Mouse (Mus musculus): ENCODE measurements around the gene Msmb. TPM values are rescaled to one million over a fixed set of nuclear protein-coding genes. Genes with fewer than 3 reads are reported as not detected.

The Msmb gene
- polyA plus RNA-seq, 1 experiment from 2014 or later, result not detected

- Histone ChIP-seq H3K36me3 (no peaks in the 10 kb centered on the region), H3K4me3 (replicated peaks) (no peak overlapping the region), H3K27me3 (no peaks in the 10 kb centered on the region), H3K4me1 (replicated peaks) (no peaks in the 10 kb centered on the region), H3K9ac (replicated peaks) (no peak overlapping the region), H3K9me3 (peaks cover 7% of the 10 kb centered on the region; the same call in 1 of the 2 replicates), H3K27ac (no peak overlapping the region), H3K4me2 (no peak overlapping the region)
- ATAC-seq (ENCODE audit: insufficient number of reproducible peaks, insufficient read depth, low FRiP score, low TSS enrichment, low read depth), result no peak
- 61% methylated on average over 7 of the region's 7 CpGs for WGBS
Observed at GRCm38 (mm10) chr14:32145809-32146511, 4.1 kb downstream of the Msmb start.

- Histone ChIP-seq H3K4me3 (replicated peaks) (no peak overlapping the region), H3K27me3 (no peaks in the 10 kb centered on the region), H3K4me1 (replicated peaks) (no peaks in the 10 kb centered on the region), H3K9ac (replicated peaks) (no peak overlapping the region), H3K27ac (no peak overlapping the region), H3K4me2 (no peak overlapping the region), H3K9me3 (peaks cover 7% of the 10 kb centered on the region; the same call in 1 of the 2 replicates), H3K36me3 (no peaks in the 10 kb centered on the region)
- ATAC-seq (ENCODE audit: insufficient number of reproducible peaks, insufficient read depth, low FRiP score, low TSS enrichment, low read depth), result no peak
- WGBS, result 56% methylated on average over 2 of the region's 2 CpGs
Observed at GRCm38 (mm10) chr14:32146578-32146977, 4.8 kb downstream of the Msmb start.

DNA sequence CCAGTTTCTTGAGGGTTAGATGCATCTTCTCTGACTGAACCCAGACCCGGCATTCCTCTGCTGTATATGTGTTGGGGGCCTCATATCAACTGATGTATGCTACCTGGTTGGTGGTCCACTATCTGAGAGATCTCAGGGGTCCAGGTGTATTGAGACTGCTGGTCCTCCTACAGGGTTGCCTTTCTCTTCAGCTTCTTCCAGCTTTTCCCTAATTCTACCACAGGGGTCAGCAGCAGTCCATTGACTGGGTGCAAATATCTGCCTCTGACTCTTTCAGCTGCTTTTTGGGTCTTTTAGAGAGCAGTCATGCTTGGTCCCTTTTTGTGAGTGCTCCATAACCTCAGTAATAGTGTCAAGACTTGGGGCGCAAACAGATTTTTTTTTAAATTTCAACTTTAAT is 9.0 kb downstream of the Msmb start:
- 86% methylated on average over 2 of the region's 2 CpGs for WGBS
- H3K36me3 ChIP-seq, result no peaks in the 10 kb centered on the region
- H3K9me3 ChIP-seq, result peaks cover 7% of the 10 kb centered on the region; the same call in 1 of the 2 replicates
- H3K4me2 ChIP-seq, result no peak overlapping the region
- H3K27ac ChIP-seq, result no peak overlapping the region
- ATAC-seq (ENCODE audit: insufficient number of reproducible peaks, insufficient read depth, low FRiP score, low TSS enrichment, low read depth), result no peak
- no peak overlapping the region for H3K9ac ChIP-seq (replicated peaks)
- H3K4me3 ChIP-seq (replicated peaks), result no peak overlapping the region
- H3K4me1 ChIP-seq (replicated peaks), result no peaks in the 10 kb centered on the region
- H3K27me3 ChIP-seq, result no peaks in the 10 kb centered on the region

- WGBS, result 91% methylated on average over 18 of the region's 18 CpGs
- Histone ChIP-seq H3K9ac (replicated peaks) (no peak overlapping the region), H3K27ac (no peak overlapping the region), H3K4me3 (replicated peaks) (no peak overlapping the region), H3K36me3 (no peaks in the 10 kb centered on the region), H3K4me2 (no peak overlapping the region), H3K9me3 (peaks cover 7% of the 10 kb centered on the region; the same call in 1 of the 2 replicates), H3K27me3 (no peaks in the 10 kb centered on the region), H3K4me1 (replicated peaks) (no peaks in the 10 kb centered on the region)
- no peak for ATAC-seq (ENCODE audit: insufficient number of reproducible peaks, insufficient read depth, low FRiP score, low TSS enrichment, low read depth)
Observed at GRCm38 (mm10) chr14:32152243-32152965, 10.6 kb downstream of the Msmb start.

- WGBS, result 96% methylated on average over 2 of the region's 2 CpGs
- H3K4me2 ChIP-seq, result no peak overlapping the region
- no peaks in the 10 kb centered on the region for H3K27me3 ChIP-seq
- H3K9ac ChIP-seq (replicated peaks), result no peak overlapping the region
- H3K27ac ChIP-seq, result no peak overlapping the region
- no peak for ATAC-seq (ENCODE audit: insufficient number of reproducible peaks, insufficient read depth, low FRiP score, low TSS enrichment, low read depth)
- H3K36me3 ChIP-seq, result no peaks in the 10 kb centered on the region
- H3K4me1 ChIP-seq (replicated peaks), result no peaks in the 10 kb centered on the region
- H3K9me3 ChIP-seq, result peaks cover 3% of the 10 kb centered on the region; the same call in 1 of the 2 replicates
- H3K4me3 ChIP-seq (replicated peaks), result no peak overlapping the region
Observed at GRCm38 (mm10) chr14:32153156-32153555, 11.3 kb downstream of the Msmb start.

GRCm38 (mm10) chr14:32154758-32155157 is 12.9 kb downstream of the Msmb start:
- Histone ChIP-seq H3K36me3 (no peaks in the 10 kb centered on the region), H3K9ac (replicated peaks) (no peak overlapping the region), H3K4me2 (no peak overlapping the region), H3K27me3 (no peaks in the 10 kb centered on the region), H3K9me3 (no peaks in the 10 kb centered on the region), H3K27ac (no peak overlapping the region), H3K4me3 (replicated peaks) (no peak overlapping the region), H3K4me1 (replicated peaks) (peaks cover 5% of the 10 kb centered on the region)
- WGBS, result 85% methylated on average over 6 of the region's 6 CpGs
- no peak for ATAC-seq (ENCODE audit: insufficient number of reproducible peaks, insufficient read depth, low FRiP score, low TSS enrichment, low read depth)

- 46% methylated on average over 4 of the region's 4 CpGs for WGBS
- Histone ChIP-seq H3K4me1 (replicated peaks) (peaks cover 20% of the 10 kb centered on the region), H3K36me3 (0 out of 2 replicates have a peak, but pooled peaks cover 5% of the 10 kb centered on the region), H3K9me3 (no peaks in the 10 kb centered on the region), H3K4me3 (replicated peaks) (peak overlapping the region; percentile 79), H3K9ac (replicated peaks) (peak overlapping the region; percentile 94; the same call in 1 of the 2 replicates), H3K4me2 (peak overlapping the region; percentile 79), H3K27ac (no peak overlapping the region), H3K27me3 (no peaks in the 10 kb centered on the region)
- ATAC-seq (ENCODE audit: insufficient number of reproducible peaks, insufficient read depth, low FRiP score, low TSS enrichment, low read depth), result peak; percentile 44
Observed at GRCm38 (mm10) chr14:32159150-32159670, 17.4 kb downstream of the Msmb start.

DNA sequence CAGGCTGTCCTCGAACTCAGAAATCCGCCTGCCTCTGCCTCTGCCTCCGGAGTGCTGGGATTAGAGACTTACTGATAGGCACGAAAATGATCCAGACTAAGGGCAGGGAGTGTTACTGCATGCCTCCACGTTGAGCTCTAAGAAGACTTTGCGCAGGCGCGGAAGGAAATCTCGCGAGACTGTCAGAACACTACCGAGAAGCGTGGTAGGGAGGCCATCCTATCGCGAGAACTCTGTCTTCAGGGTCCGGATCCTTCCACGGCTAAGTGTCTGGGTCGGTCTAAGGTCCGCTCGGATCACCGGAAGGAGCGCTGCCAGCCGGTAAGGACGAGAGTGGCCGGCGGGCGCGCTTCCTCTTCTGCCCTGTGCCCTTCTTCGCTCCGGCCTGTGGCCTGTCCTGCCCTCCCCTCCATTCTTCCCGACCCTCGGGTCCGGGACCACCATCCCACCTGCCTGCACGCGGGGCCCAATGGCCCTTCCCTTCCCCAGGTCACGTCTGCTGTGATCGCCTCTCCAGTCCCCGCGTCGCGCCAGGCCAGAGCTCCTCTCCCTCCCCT is 17.9 kb downstream of the Msmb start, which contains the start of gene Ncoa4:
Gene Ncoa4 (plus strand): TSS at position 176 of the 557 bp plus-strand sequence.
- Histone ChIP-seq H3K27ac (peak within 1 kb of the TSS; percentile 78), H3K27me3 (no peaks in the 10 kb centered on the region), H3K9ac (replicated peaks) (peak within 1 kb of the TSS; percentile 94), H3K9me3 (no peaks in the 10 kb centered on the region), H3K4me1 (replicated peaks) (peaks cover 21% of the 10 kb centered on the region), H3K4me3 (replicated peaks) (peak within 1 kb of the TSS; percentile 79), H3K4me2 (peak within 1 kb of the TSS; percentile 79), H3K36me3 (0 out of 2 replicates have a peak, but pooled peaks cover 5% of the 10 kb centered on the region)
- ATAC-seq (ENCODE audit: insufficient number of reproducible peaks, insufficient read depth, low FRiP score, low TSS enrichment, low read depth), result peak; percentile 92
- WGBS, result under 1% methylated on average over 40 of the region's 40 CpGs

DNA sequence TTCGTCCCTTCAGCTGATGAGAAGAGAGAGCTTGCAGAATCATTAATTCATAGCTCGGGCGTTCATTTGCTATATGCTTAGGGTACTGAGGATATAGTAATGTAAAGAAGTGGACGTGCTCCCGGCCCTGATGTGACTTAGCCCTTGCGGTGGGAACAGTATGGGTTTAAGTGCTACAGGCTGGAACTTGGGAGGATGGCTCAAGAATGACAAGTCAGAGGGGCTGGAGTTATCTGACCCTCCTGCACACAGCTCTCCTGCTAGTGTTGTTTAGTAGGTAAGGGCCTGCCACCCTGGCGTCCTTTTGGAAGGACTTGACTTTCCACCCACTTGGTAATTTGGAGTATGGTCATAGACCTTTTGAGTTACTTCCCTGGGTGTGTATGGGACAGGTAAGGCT is 18.7 kb downstream of the Msmb start:
- Histone ChIP-seq H3K9me3 (no peaks in the 10 kb centered on the region), H3K4me3 (replicated peaks) (peak overlapping the region; percentile 79), H3K27ac (no peak overlapping the region), H3K27me3 (no peaks in the 10 kb centered on the region), H3K36me3 (0 out of 2 replicates have a peak, but pooled peaks cover 5% of the 10 kb centered on the region), H3K4me2 (peak overlapping the region; percentile 79), H3K9ac (replicated peaks) (peak overlapping the region; percentile 94), H3K4me1 (replicated peaks) (peaks cover 27% of the 10 kb centered on the region)
- no peak for ATAC-seq (ENCODE audit: insufficient number of reproducible peaks, insufficient read depth, low FRiP score, low TSS enrichment, low read depth)
- 41% methylated on average over 7 of the region's 7 CpGs for WGBS

DNA sequence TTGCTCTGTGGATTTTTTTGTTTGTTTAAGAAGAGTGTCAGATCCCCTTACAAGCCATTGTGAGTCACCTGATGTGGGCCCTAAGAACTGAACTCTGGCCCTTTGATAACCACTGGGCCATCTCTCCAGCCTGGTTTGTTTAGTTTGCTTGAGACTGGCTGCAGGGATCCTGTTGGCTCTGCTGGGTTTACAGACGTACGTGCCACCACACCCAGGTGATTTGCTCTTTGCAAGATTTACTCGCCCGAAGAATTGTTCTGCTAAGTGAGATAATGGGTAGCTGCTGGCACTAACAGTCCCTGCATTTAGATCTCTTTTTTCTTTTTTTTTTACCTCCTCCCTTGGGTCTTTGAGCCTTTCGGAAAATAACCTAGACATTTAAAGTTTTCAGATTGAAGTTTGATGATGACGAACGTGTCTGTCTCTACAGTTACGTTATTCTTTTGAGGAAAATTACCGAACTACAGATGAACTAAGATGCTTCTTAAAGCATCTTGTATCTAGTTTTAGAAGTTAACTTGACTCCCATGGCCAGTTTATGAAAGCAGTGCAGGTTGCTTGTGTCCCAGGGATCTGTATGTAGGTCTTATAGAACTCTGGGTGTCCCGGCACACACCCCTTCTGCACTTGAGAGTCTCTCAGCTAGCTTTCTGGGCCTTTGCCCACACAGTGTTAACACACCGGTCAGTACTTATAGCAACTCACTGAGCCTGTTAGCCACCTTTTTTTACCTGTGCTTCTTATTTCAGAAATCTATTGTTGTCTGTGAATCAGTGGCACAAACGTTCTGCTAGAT is 19.5 kb downstream of the Msmb start:
- Histone ChIP-seq H3K9me3 (no peaks in the 10 kb centered on the region), H3K9ac (replicated peaks) (peak overlapping the region; percentile 94; the same call in 1 of the 2 replicates), H3K4me2 (peak overlapping the region; percentile 79), H3K4me3 (replicated peaks) (peak overlapping the region; percentile 79), H3K4me1 (replicated peaks) (peaks cover 31% of the 10 kb centered on the region), H3K36me3 (0 out of 2 replicates have a peak, but pooled peaks cover 5% of the 10 kb centered on the region), H3K27ac (no peak overlapping the region), H3K27me3 (no peaks in the 10 kb centered on the region)
- WGBS, result 87% methylated on average over 12 of the region's 12 CpGs
- no peak for ATAC-seq (ENCODE audit: insufficient number of reproducible peaks, insufficient read depth, low FRiP score, low TSS enrichment, low read depth)

Measured in limb, embryonic 12.5 days (tissue).